Mouse (Mus musculus) megakaryocyte, embryonic 14.5 days (primary cell): ENCODE results near the gene Smarca4. TPM values are rescaled to one million over a fixed set of nuclear protein-coding genes. Genes with fewer than 3 reads are reported as not detected.

ENCODE experiments used
- H3K27me3 ChIP-seq: replicated peaks from 2 replicates; pipeline ENCODE3; 2012; ENCODE audit warnings: inconsistent platforms
- H3K36me3 ChIP-seq: replicated peaks from 2 replicates; pipeline ENCODE3; 2012; ENCODE audit warnings: low read length, inconsistent platforms, mixed read lengths
- H3K4me1 ChIP-seq: 2 replicates; pipeline ENCODE4 v1.6.1; 2012; ENCODE audit warnings: inconsistent platforms
- H3K4me3 ChIP-seq: replicated peaks from 2 replicates; pipeline ENCODE3; 2012; ENCODE audit warnings: moderate library complexity, mild to moderate bottlenecking, inconsistent platforms
- H3K9me3 ChIP-seq: 2 replicates; pipeline ENCODE4 v1.6.1; 2012; ENCODE audit warnings: inconsistent platforms
- FLI1 ChIP-seq: IDR thresholded peaks from 2 replicates; pipeline ENCODE4 v1.6.1; 2012; ENCODE audit warnings: low read length, inconsistent platforms, mixed read lengths
- GATA1 ChIP-seq: IDR thresholded peaks from 3 replicates; pipeline ENCODE4 v1.6.1; 2012; ENCODE audit warnings: mixed read lengths, low read length, inconsistent platforms, borderline replicate concordance
- polyA plus RNA-seq: library from polyadenylated mRNA; stranded (reverse); fragments of >175 nt; gene quantifications from 2 replicates; pipeline ENCODE4 v1.2.3, GENCODE M21; 2012; ENCODE audit warnings: low replicate concordance; ENCODE audit not compliant: insufficient read depth

Gene Smarca4
- polyA plus RNA-seq, 1 experiment = 89.2 TPM

DNA sequence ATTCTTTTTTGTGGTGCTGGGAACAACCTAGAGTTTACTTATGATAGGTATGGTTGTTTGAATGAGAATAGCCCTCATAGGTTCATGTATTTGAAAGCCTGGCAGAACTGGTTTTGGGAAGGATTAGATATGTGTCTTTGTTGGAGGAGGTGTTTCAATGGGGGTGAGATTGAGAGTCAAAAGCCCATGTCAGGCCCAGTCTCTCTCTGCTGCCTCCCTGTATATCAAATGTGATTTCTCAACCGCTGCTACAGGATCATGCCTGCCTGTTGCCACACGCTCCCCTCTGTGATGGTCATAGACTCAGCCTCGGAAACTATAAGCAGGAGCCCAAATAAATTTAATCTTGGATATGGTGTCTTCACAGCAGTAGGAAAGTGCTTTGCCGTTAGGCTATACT lies 4.3 kb downstream of the Smarca4 start:
- peaks cover 45% of the 10 kb centered on the region for H3K4me1 ChIP-seq
- H3K36me3 ChIP-seq = peaks cover 17% of the 10 kb centered on the region
- TF ChIP-seq FLI1 (no peak), GATA1 (no peak)

DNA sequence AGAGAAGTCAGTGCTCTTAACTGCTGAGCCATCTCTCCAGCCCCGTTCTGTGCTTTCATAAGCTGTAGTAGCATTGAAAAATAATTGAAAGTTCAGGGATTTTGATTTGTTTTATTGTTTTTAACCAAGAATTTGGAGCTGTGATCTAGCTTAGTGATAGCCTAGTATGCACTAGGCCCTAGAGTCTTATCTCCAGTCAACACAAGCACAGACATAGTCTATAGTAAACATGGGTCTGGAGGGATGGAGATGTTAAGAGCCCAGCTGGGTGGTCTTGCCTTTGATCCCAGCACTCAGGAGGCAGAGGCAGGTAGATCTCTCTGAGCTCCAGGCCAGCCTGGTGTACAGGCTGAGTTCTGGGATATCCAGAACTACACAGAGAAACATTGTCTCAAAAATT lies 6.7 kb downstream of the Smarca4 start:
- Histone ChIP-seq H3K36me3 (peaks cover 27% of the 10 kb centered on the region), H3K4me1 (peaks cover 45% of the 10 kb centered on the region), H3K4me3 (no peak overlapping the region), H3K9me3 (no peaks in the 10 kb centered on the region), H3K27me3 (no peaks in the 10 kb centered on the region)
- no peak for TF ChIP-seq FLI1
- TF ChIP-seq GATA1 = no peak

More for the DNA sequence above, 4.3 kb downstream of the Smarca4 start:
- no peak overlapping the region for H3K4me3 ChIP-seq
- H3K27me3 ChIP-seq = no peaks in the 10 kb centered on the region
- H3K9me3 ChIP-seq = no peaks in the 10 kb centered on the region

DNA sequence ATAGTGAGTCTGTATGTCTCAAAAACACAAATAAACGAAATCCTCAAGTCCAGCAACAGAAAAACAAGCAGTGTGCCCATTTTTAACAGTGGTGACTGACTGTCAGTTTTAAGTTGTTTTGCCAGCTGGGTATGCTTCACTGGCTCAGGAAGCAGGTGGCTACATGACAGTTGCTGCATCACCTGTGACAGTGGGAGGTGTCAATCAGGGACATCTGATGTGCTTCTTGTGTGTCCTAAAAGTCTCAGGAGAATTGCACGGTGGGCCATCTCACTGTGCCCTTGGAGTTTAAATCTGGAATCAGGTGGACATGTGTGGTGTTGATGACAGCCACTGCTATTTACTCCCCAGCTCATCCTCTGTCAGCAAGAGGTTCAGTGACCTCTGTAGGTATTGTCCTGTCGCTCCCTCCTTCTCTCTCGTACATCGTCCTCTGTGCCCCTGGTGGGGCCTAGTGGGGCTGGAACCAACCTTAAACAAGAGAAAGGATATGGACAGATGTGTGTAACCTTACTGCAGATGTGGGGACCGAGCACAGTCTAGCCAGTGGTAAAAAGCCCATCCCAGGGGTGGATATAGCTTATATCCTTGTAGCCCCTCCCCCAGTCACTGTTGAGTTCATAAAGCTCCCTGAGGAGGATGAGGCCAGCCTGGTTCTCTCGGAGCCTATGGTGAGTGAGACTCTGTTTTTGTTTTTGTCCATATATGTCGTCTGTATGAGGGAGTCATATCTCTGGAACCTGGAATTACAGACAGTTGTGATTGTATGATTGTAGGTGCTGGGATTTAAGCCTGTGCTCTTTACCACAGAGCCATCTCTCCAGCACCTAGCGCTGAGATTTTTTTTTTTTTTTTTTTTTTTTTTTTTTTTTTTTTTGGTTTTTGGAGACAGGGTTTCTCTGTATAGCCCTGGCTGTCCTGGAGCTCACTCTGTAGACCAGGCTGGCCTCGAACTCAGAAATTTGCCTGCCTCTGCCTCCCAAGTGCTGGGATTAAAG lies 9.7 kb downstream of the Smarca4 start:
- no peak overlapping the region for H3K4me3 ChIP-seq

GRCm38 (mm10) chr9:21626571-21626970 lies 10.6 kb downstream of the Smarca4 start:
- TF ChIP-seq FLI1 (no peak), GATA1 (no peak)
- H3K4me3 ChIP-seq = no peak overlapping the region
- H3K27me3 ChIP-seq = no peaks in the 10 kb centered on the region
- H3K9me3 ChIP-seq = no peaks in the 10 kb centered on the region
- H3K4me1 ChIP-seq = peaks cover 19% of the 10 kb centered on the region
- peaks cover 28% of the 10 kb centered on the region for H3K36me3 ChIP-seq

More for the DNA sequence above, 9.7 kb downstream of the Smarca4 start:
- H3K27me3 ChIP-seq = no peaks in the 10 kb centered on the region
- no peak for TF ChIP-seq FLI1
- no peak for TF ChIP-seq GATA1
- peaks cover 23% of the 10 kb centered on the region for H3K36me3 ChIP-seq
- peaks cover 26% of the 10 kb centered on the region for H3K4me1 ChIP-seq
- H3K9me3 ChIP-seq = no peaks in the 10 kb centered on the region

DNA sequence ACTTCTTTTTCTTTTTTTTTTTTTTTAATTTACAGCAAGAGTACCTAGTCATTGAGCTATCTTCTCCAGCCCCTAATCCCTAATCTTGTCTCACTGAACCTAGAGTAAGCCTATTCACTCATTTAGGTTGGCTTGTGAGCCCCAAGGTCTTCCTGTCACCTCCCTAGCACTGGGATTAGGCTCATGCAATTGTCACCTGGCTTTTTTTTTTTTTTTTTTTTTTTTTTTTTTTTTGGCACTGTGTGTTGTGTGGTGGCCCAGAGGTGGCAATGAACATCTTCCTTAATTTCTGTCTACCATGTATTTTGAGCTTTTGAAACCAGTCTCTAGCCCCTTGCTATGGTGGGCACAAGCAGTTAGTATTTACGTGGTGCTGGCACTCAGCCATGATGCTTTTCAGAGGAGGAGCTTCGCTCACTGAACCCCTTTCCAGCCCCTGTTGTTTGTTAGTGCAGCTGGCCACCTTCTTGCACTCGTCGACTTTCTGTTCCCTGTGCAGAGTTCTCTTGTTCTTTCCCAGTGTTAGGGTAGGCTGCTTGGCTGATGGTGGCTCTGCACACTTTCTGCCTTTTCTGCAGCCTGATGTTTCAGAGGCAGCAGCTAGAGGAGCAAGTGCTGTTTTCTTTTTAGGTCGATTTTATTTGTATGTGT lies 11.3 kb downstream of the Smarca4 start:
- H3K4me3 ChIP-seq = no peak overlapping the region
- TF ChIP-seq FLI1 (no peak), GATA1 (no peak)
- peaks cover 23% of the 10 kb centered on the region for H3K4me1 ChIP-seq
- H3K9me3 ChIP-seq = no peaks in the 10 kb centered on the region
- peaks cover 29% of the 10 kb centered on the region for H3K36me3 ChIP-seq
- no peaks in the 10 kb centered on the region for H3K27me3 ChIP-seq

DNA sequence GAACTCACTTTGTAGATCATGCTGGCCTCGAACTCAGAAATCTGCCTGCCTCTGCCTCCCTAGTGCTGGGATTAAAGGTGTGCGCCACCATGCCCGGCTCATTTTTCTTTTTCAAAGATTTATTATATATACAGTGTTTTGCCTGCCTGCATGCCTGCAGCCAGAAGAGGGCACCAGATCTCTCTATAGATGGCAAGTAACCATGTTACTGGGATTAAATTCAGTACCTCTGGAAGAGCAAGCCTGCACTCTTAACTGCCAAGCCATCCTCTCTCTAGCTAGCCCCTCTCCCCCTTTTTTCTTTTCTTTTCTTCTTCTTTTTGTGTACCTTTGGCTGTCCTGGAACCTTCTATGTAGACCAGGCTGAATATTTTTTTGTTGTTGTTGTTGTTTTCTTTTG lies 14.7 kb downstream of the Smarca4 start:
- Histone ChIP-seq H3K36me3 (peaks cover 51% of the 10 kb centered on the region), H3K4me1 (peaks cover 33% of the 10 kb centered on the region), H3K4me3 (no peak overlapping the region), H3K27me3 (no peaks in the 10 kb centered on the region), H3K9me3 (no peaks in the 10 kb centered on the region)
- TF ChIP-seq FLI1 = no peak
- no peak for TF ChIP-seq GATA1

DNA sequence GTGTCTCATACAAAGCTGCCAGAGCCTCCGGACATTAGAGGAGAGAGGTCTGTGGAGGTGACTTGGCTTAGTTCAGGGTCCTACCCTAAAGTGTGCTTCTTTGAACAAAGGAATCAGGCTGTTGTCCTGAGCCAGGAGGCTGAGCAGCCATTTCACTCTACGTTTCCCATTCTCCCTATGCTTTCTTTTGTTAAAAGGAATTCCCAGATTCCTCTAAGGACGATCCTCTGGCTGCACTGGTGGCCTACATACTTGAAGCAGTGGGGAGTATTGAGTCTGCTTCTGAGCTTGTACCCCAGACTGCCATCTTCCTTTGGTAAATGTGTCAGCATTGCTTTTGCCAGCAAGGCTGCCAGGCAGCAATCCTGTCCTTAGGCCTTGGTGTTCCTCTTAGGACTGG lies 17.1 kb downstream of the Smarca4 start:
- Histone ChIP-seq H3K36me3 (peaks cover 68% of the 10 kb centered on the region), H3K4me1 (peaks cover 27% of the 10 kb centered on the region)

DNA sequence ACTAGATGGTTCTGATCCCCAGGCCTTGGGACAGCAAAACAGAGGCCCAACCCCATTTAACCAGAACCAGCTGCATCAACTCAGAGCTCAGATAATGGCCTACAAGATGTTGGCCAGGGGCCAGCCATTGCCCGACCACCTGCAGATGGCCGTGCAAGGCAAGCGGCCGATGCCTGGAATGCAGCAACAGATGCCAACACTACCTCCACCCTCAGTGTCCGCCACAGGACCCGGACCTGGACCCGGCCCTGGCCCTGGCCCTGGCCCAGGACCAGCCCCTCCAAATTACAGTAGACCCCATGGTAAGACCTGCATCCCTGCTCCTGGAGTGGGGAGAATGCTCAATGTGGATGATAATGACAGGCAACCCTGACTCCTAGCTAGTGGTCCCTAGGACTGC lies 19.7 kb downstream of the Smarca4 start:
- no peak for TF ChIP-seq FLI1
- TF ChIP-seq GATA1 = no peak
- peaks cover 27% of the 10 kb centered on the region for H3K4me1 ChIP-seq
- peaks cover 92% of the 10 kb centered on the region for H3K36me3 ChIP-seq
- no peaks in the 10 kb centered on the region for H3K27me3 ChIP-seq
- no peaks in the 10 kb centered on the region for H3K9me3 ChIP-seq
- no peak overlapping the region for H3K4me3 ChIP-seq

More for the DNA sequence above, 17.1 kb downstream of the Smarca4 start:
- H3K9me3 ChIP-seq = no peaks in the 10 kb centered on the region
- H3K4me3 ChIP-seq = no peak overlapping the region
- no peaks in the 10 kb centered on the region for H3K27me3 ChIP-seq
- TF ChIP-seq GATA1 (no peak), FLI1 (no peak)

- no peak for TF ChIP-seq GATA1
- no peak for TF ChIP-seq FLI1
- Histone ChIP-seq H3K4me3 (no peak overlapping the region), H3K4me1 (peaks cover 8% of the 10 kb centered on the region), H3K36me3 (peaks cover 99% of the 10 kb centered on the region), H3K9me3 (no peaks in the 10 kb centered on the region), H3K27me3 (no peaks in the 10 kb centered on the region)
Measured at GRCm38 (mm10) chr9:21639031-21639430, 23.1 kb downstream of the Smarca4 start.

DNA sequence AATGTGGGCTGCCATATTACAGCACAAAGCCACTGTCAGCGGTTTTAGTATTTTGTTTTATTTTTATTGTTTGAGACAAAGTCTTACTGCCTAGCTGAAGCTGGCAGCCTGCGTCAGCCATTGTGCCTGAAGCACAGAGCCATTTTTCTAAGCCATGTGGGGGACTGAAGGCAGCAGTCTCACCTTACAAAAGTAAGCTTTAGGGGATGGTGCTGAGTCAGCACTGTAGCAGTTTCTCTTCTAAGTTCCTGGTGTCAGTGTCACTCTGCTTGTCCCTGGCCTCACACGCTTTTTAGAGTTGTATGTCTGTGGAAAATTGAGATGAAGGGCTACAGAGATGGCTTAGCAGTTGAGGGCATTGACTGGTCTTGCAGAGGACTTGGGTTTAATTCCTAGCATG lies 30.4 kb downstream of the Smarca4 start:
- Histone ChIP-seq H3K36me3 (peaks cover 89% of the 10 kb centered on the region), H3K4me3 (no peak overlapping the region), H3K9me3 (no peaks in the 10 kb centered on the region), H3K27me3 (no peaks in the 10 kb centered on the region), H3K4me1 (peaks cover 7% of the 10 kb centered on the region; the same call in 1 of the 2 replicates)
- TF ChIP-seq FLI1 (no peak), GATA1 (no peak)
